Mouse (Mus musculus) midbrain, postnatal 0 days (tissue): Measurements from ENCODE around the gene Maml1. TPM values are rescaled to one million over a fixed set of nuclear protein-coding genes. Genes with fewer than 3 reads are reported as not detected.

Experiments used
- ATAC-seq: fragments of 200-750 bp; cut with Nextera tagmentation; 2 replicates; pipeline ENCODE4 v1.8.0; 2017; ENCODE audit warnings: moderate number of reproducible peaks, mild to moderate bottlenecking, moderate TSS enrichment, moderate library complexity; ENCODE audit not compliant: low FRiP score
- DNase-seq: peaks from one replicate; pipeline ENCODE4 v3.0.0-alpha.2; 2015; ENCODE audit warnings: low spot score
- H3K27ac ChIP-seq: fragments of 300-500 bp; sonication (generic); 2 replicates; pipeline ENCODE4 v1.5.1; 2014; ENCODE audit warnings: low read depth, mild to moderate bottlenecking, low read length, mixed read lengths
- H3K27me3 ChIP-seq: fragments of 300-500 bp; sonication (generic); 2 replicates; pipeline ENCODE4 v1.6.1; 2014; ENCODE audit warnings: low read length, control low read depth, mixed read lengths; ENCODE audit not compliant: insufficient read depth
- H3K36me3 ChIP-seq: fragments of 300-500 bp; sonication (generic); 2 replicates; pipeline ENCODE4 v1.6.1; 2014; ENCODE audit warnings: low read length, control low read depth, mixed read lengths; ENCODE audit not compliant: insufficient read depth
- H3K4me1 ChIP-seq: fragments of 300-500 bp; sonication (generic); 2 replicates; pipeline ENCODE4 v1.6.1; 2014; ENCODE audit warnings: mild to moderate bottlenecking, control low read depth, antibody characterized with exemption, low read length, mixed read lengths; ENCODE audit not compliant: insufficient read depth
- H3K4me2 ChIP-seq: fragments of 300-500 bp; sonication (generic); 2 replicates; pipeline ENCODE4 v1.6.1; 2014; ENCODE audit warnings: low read depth, mild to moderate bottlenecking, low read length, mixed read lengths; ENCODE audit not compliant: poor library complexity, severe bottlenecking
- H3K4me3 ChIP-seq: fragments of 300-500 bp; sonication (generic); 2 replicates; pipeline ENCODE4 v1.5.1; 2014; ENCODE audit warnings: low read depth, mild to moderate bottlenecking, low read length, moderate library complexity
- H3K9ac ChIP-seq: fragments of 300-500 bp; sonication (generic); replicated peaks from 2 replicates; pipeline ENCODE4 v1.6.1; 2014; ENCODE audit warnings: mild to moderate bottlenecking, low read length, moderate library complexity, mixed read lengths; ENCODE audit not compliant: poor library complexity, severe bottlenecking
- H3K9me3 ChIP-seq: fragments of 300-500 bp; sonication (generic); 2 replicates; pipeline ENCODE4 v1.6.1; 2016; ENCODE audit warnings: low read length, control low read depth
- CTCF ChIP-seq: IDR thresholded peaks from 2 replicates; pipeline ENCODE4 v1.5.1; 2016; ENCODE audit warnings: antibody characterized with exemption, mild to moderate bottlenecking
- WGBS: fragments of 180-500 bp; shearing (Covaris S2); extraction: QIAGEN DNeasy Blood & Tissue Kit; methylation state at CpG from one replicate; pipeline ENCODE4 v1.1.7; 2014; 5-methylcytosine and 5-hydroxymethylcytosine counted together
- polyA plus RNA-seq: library from polyadenylated mRNA; unstranded; fragments of >200 nt; fragmentation: Nextera tagmentation; extraction: Ambion mirVana; gene quantifications from 2 replicates; pipeline ENCODE4 v1.2.1, GENCODE M21; 2015
- total RNA-seq: library from RNA; depleted of rRNA; stranded (reverse); fragments of >200 nt; gene quantifications from 2 replicates; pipeline ENCODE4 v1.2.3, GENCODE M21; 2014

The Maml1 gene
- total and polyA plus RNA-seq, 2 experiments from 2014 or later, result 1.6 to 12.8 TPM

DNA sequence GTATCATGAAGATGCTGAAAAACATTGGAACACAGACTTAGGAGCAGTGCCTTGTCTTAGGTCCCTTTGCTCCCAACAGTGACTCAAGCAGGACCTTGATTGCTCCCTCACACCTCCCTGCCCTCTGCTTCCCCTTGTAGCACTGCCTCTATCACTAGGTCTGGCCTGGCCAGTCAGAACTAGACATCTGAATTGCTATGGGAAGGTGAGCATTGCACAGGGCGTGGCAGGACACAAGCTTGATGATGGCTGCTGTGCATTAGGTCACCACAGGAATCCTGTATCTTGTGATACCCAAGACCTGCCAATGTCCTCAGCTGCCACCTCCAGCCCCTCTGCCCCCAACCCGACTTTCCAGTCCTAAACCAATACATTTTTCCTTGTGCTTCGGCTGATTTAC is 25.1 kb downstream of the Maml1 start:
- H3K36me3 ChIP-seq, result peaks cover 31% of the 10 kb centered on the region
- H3K9ac ChIP-seq, result no peak overlapping the region
- no peak overlapping the region for H3K27ac ChIP-seq
- DNase-seq (no peak), ATAC-seq (no peak)
- no peaks in the 10 kb centered on the region for H3K4me1 ChIP-seq
- H3K9me3 ChIP-seq, result no peaks in the 10 kb centered on the region
- no peaks in the 10 kb centered on the region for H3K27me3 ChIP-seq
- 99% methylated on average over 3 of the region's 3 CpGs for WGBS
- H3K4me3 ChIP-seq, result no peak overlapping the region
- no peak overlapping the region for H3K4me2 ChIP-seq
- no peak for TF ChIP-seq CTCF

DNA sequence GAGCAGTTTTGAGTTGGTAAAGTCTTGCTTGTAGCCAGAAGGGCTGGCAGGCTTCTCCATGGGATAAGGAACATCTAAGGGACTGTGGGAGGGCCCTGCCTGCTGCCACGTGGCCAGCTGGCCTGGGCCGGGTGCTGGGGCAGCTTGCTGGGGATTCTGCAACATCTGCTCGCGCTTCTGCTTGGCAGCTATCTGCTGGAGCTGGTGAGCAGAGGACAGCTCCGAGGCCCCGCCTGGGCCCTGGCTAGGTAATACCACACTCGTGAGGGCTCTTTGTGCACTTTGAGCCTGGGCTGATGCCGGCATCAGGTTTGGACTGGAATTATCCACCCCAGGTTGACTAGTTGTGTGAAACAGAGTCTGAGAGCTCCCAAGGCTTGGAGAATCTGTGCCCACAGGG is 26.2 kb downstream of the Maml1 start:
- Histone ChIP-seq H3K4me2 (no peak overlapping the region), H3K36me3 (peaks cover 40% of the 10 kb centered on the region), H3K9me3 (no peaks in the 10 kb centered on the region), H3K4me1 (no peaks in the 10 kb centered on the region), H3K9ac (no peak overlapping the region), H3K4me3 (no peak overlapping the region), H3K27me3 (no peaks in the 10 kb centered on the region), H3K27ac (no peak overlapping the region)
- no peak for ATAC-seq
- TF ChIP-seq CTCF, result no peak
- WGBS, result 89% methylated on average over 8 of the region's 8 CpGs
- DNase-seq, result no peak

DNA sequence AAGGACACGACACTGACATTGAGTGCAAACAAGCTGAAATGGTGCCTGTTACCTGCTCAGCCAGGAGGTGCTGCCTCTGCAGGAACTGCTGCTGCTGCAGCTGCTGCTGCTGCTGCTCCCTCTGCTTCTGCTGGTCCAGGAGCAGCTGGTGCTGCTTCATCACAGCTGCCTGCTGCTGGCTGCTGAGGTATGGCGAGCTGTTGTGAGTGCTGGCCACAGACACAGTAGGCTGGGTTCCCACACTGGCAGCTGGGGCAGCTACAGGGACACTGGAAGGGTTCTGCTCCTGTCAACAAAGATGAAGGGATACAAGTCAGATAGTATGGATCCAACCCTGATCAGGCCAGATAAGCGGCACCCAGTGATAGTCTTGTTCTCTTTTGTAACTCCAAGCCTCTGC is 28.9 kb downstream of the Maml1 start:
- H3K27ac ChIP-seq, result no peak overlapping the region
- peaks cover 62% of the 10 kb centered on the region for H3K36me3 ChIP-seq
- no peak overlapping the region for H3K9ac ChIP-seq
- no peak overlapping the region for H3K4me3 ChIP-seq
- no peak for ATAC-seq
- no peak overlapping the region for H3K4me2 ChIP-seq
- 96% methylated on average over 3 of the region's 3 CpGs for WGBS
- no peak for TF ChIP-seq CTCF
- no peaks in the 10 kb centered on the region for H3K27me3 ChIP-seq
- no peaks in the 10 kb centered on the region for H3K9me3 ChIP-seq
- DNase-seq, result no peak
- H3K4me1 ChIP-seq, result no peaks in the 10 kb centered on the region

DNA sequence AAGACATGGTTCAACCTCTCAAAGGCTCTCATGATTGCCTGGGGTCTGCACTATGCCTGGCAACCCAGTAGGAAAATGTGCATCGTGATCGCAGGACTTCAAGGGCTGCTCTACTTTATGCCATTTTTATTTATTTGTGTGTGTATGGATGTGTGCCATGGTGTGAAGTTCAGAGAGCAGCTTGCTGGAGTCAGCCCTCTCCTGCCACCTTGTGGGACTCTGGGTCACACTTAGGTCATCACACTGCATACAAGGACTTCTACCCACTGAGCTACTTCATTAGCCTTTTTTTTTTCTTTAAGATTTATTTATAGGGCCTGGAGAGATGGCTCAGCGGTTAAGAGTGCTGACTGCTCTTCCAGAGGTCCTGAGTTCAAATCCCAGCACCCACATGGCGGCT is 30.1 kb downstream of the Maml1 start:
- WGBS, result 87% methylated on average over 4 of the region's 4 CpGs
- Histone ChIP-seq H3K27ac (no peak overlapping the region), H3K4me2 (no peak overlapping the region), H3K9me3 (no peaks in the 10 kb centered on the region), H3K27me3 (no peaks in the 10 kb centered on the region), H3K36me3 (peaks cover 72% of the 10 kb centered on the region), H3K4me1 (no peaks in the 10 kb centered on the region), H3K9ac (no peak overlapping the region), H3K4me3 (no peak overlapping the region)
- ATAC-seq, result no peak
- peak; percentile 40 for TF ChIP-seq CTCF
- DNase-seq, result no peak

DNA sequence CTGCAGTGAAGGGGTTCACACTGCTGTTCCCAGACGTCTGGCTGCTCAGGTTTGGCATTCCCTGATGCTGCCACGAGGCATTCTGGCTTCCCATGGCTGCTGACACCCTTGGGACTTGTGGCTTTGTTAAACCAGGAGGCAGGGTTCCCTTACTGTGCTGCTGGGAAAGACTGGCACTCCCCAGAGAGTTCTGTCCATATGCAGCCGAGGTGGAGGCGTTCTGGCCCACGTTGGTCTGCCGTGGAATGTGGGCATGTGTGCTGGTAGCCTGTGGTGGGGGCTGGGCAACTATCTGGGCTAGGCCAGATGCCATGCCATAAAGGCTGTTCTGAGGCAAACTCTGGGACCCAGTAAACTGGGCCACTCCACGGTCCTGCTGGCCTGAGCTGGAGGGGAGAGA is 33.8 kb downstream of the Maml1 start:
- Histone ChIP-seq H3K9me3 (no peaks in the 10 kb centered on the region), H3K27me3 (no peaks in the 10 kb centered on the region), H3K36me3 (peaks cover 56% of the 10 kb centered on the region), H3K27ac (no peak overlapping the region), H3K4me2 (no peak overlapping the region), H3K4me1 (no peaks in the 10 kb centered on the region), H3K4me3 (no peak overlapping the region), H3K9ac (no peak overlapping the region)
- no peak for TF ChIP-seq CTCF
- DNase-seq, result no peak
- no peak for ATAC-seq
- WGBS, result 77% methylated on average over 7 of the region's 7 CpGs

DNA sequence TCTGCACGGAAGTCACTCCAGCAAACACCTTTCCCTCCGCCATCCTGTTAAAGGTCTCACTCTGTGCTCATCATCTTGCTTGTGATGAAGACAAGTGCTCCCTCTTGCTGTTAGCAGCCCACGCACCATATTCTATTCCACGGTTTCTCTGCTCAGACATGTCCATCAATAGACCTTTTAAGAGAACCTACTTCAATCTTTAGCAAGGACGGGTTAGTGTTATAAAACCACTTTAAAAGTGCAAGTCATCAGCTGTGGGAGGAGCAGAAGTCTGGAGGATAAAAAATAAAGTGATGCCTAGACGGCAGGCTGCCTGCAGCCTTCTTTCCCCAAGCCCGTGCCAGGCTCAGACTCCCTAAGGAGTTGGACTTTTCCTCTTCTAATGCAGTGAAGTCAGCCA is 35.5 kb downstream of the Maml1 start:
- no peak for DNase-seq
- Histone ChIP-seq H3K9me3 (no peaks in the 10 kb centered on the region), H3K9ac (no peak overlapping the region), H3K27ac (no peak overlapping the region), H3K4me3 (no peak overlapping the region), H3K4me1 (no peaks in the 10 kb centered on the region), H3K36me3 (peaks cover 45% of the 10 kb centered on the region), H3K27me3 (no peaks in the 10 kb centered on the region), H3K4me2 (no peak overlapping the region)
- 87% methylated on average over 7 of the region's 7 CpGs for WGBS
- TF ChIP-seq CTCF, result no peak
- no peak for ATAC-seq
